Mouse (Mus musculus): ENCODE data around the gene Cypt15. TPM values are rescaled to one million over a fixed set of nuclear protein-coding genes. Genes with fewer than 3 reads are reported as not detected.
"Not testable (repeated sequence)": the region's sequence is repeated elsewhere in the genome, so short reads cannot be mapped to it uniquely, and the experiment has no call there.

Gene Cypt15
- total RNA-seq (2014; fragmentation: Nextera tagmentation) (not detected in 2 replicates), total RNA-seq (2017) (not detected in 2 replicates)

DNA sequence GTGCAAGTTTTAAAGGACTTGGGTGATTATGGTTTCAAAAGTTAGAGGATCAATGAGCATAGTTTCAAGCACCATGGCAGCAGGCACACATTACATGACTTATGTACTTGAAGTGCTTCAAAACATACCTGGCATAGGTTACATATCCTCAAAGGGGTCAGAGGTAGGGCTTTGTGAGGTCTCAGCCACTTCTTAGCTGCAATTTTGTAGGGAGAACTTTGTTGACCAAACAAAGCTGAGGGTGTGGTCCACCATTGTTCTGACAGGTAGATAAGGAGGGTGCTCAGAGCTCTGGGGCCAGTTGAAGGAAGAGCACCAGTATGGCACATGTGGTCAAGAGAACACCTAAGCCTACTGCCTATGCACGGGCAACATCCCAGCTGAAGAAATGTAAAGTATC lies at the start of gene Cypt15:
Gene Cypt15, plus strand, starts transcription at position 301 of the 400 bp plus-strand sequence.
- ATAC-seq (replicated peaks; ENCODE audit: poor library complexity, severe bottlenecking) = not testable (repeated sequence)

- ATAC-seq (replicated peaks; ENCODE audit: poor library complexity, severe bottlenecking) = no peak
Observed at GRCm38 (mm10) chrX:39370932-39371331, 24.9 kb downstream of the Cypt15 start.

DNA sequence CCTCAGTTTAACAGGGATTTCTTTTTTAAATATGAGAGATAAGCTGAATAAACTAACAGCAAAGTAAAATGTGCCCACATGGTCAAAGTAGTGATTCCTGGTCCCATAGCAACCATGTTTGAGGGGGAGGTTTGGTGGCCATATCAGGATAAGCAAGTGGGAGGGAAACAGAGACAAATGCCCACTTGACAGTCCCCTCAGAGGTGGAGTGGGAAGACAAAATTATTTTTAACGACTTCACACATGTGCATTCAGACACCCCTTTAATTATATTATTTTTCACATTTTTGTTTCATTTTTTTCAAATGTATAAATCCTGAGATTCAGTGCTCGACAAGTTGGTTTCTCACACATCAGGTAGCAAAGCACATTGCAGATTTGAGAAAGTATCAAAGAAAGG lies 32.8 kb downstream of the Cypt15 start:
- no peak for ATAC-seq (replicated peaks; ENCODE audit: poor library complexity, severe bottlenecking)

DNA sequence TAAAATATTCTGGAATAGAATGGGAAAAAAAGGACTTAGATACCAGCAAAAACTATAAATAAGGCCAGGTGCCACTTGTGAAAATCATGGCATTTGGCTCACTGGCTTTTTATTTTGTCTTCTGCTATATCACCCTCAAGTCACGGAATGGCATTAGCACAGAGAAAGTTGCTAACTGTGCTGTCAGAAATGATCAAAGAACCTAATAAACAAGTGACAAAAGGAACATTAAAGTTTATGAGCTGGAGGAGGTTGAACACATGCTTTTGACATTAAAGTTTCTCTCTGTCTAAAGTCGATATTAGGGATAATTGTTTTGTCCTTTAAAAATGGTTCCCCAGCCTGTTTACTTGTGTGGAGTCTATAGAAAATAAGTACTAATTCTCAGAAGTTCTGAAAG lies 37.7 kb downstream of the Cypt15 start:
- ATAC-seq (replicated peaks; ENCODE audit: poor library complexity, severe bottlenecking) = no peak
